Mouse (Mus musculus) neural tube, embryonic 14.5 days (tissue): ENCODE data around the gene Tarbp1. TPM values are rescaled to one million over a fixed set of nuclear protein-coding genes. Genes with fewer than 3 reads are reported as not detected.
"Not testable (repeated sequence)": the region's sequence is repeated elsewhere in the genome, so short reads cannot be mapped to it uniquely, and the experiment has no call there.

Experiments
- ATAC-seq: fragments of 200-750 bp; cut with Nextera tagmentation; 2 replicates; pipeline ENCODE4 v1.8.0; 2017; ENCODE audit warnings: low read depth, mild to moderate bottlenecking, moderate TSS enrichment, moderate library complexity
- H3K27ac ChIP-seq: fragments of 300-500 bp; sonication (generic); 2 replicates; pipeline ENCODE4 v1.5.1; 2014; ENCODE audit warnings: low read depth, mild to moderate bottlenecking, control low read depth, low read length, moderate library complexity, mixed read lengths
- H3K27me3 ChIP-seq: fragments of 300-500 bp; sonication (generic); 2 replicates; pipeline ENCODE4 v1.6.1; 2014; ENCODE audit warnings: low read length; ENCODE audit not compliant: control insufficient read depth, insufficient read depth
- H3K36me3 ChIP-seq: fragments of 300-500 bp; sonication (generic); 2 replicates; pipeline ENCODE4 v1.6.1; 2014; ENCODE audit warnings: low read length, mixed read lengths; ENCODE audit not compliant: control insufficient read depth, insufficient read depth
- H3K4me1 ChIP-seq: fragments of 300-500 bp; sonication (generic); 2 replicates; pipeline ENCODE4 v1.6.1; 2014; ENCODE audit warnings: low read length; ENCODE audit not compliant: control insufficient read depth, insufficient read depth
- H3K4me2 ChIP-seq: fragments of 300-500 bp; sonication (generic); 2 replicates; pipeline ENCODE4 v1.6.1; 2014; ENCODE audit warnings: mild to moderate bottlenecking, low read depth, low read length, control low read depth
- H3K4me3 ChIP-seq: fragments of 300-500 bp; sonication (generic); 2 replicates; pipeline ENCODE4 v1.5.1; 2014; ENCODE audit warnings: low read depth, low read length, control low read depth, mixed read lengths
- H3K9ac ChIP-seq: fragments of 300-500 bp; sonication (generic); replicated peaks from 2 replicates; pipeline ENCODE4 v1.6.1; 2014; ENCODE audit warnings: low read depth, mild to moderate bottlenecking, control low read depth, low read length, mixed read lengths
- H3K9me3 ChIP-seq: fragments of 300-500 bp; sonication (generic); 2 replicates; pipeline ENCODE4 v1.6.1; 2016; ENCODE audit warnings: low read length; ENCODE audit not compliant: control insufficient read depth
- WGBS: fragments of 180-500 bp; shearing (Covaris S2); extraction: QIAGEN DNeasy Blood & Tissue Kit; methylation state at CpG from one replicate; pipeline ENCODE4 v1.1.7; 2014; 5-methylcytosine and 5-hydroxymethylcytosine counted together
- polyA plus RNA-seq: library from polyadenylated mRNA; unstranded; fragments of >200 nt; fragmentation: Nextera tagmentation; extraction: Ambion mirVana; gene quantifications from 2 replicates; pipeline ENCODE4 v1.2.1, GENCODE M21; 2014

Tarbp1 gene
- polyA plus RNA-seq, 1 experiment from 2014 or later: 2.7 TPM

DNA sequence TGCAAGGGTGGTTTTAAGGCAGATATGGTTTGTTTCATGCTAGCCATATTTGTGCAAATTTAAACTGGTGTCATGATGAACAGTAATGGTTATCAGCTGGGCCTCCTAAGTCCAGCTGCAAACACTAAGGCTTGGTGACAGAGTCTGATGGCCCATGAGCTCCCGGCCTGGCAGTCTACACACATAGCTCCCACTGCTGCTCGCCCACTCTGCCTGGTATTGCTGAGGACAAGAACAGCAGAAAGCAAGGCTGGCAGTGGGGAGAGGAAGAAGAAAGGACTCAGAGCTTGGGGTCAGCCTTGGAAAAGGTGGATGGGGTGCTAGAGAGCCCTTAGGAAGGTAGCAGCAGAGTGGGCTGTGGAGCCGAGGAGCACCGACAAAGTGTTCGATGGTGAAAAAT lies 45.2 kb downstream of the Tarbp1 start:
- no peaks in the 10 kb centered on the region for H3K9me3 ChIP-seq
- no peaks in the 10 kb centered on the region for H3K27me3 ChIP-seq
- no peak overlapping the region for H3K27ac ChIP-seq
- no peak for ATAC-seq
- 99% methylated on average over 5 of the region's 5 CpGs for WGBS
- H3K4me3 ChIP-seq: no peak overlapping the region
- no peak overlapping the region for H3K9ac ChIP-seq
- no peaks in the 10 kb centered on the region for H3K4me1 ChIP-seq
- H3K36me3 ChIP-seq: peaks cover 53% of the 10 kb centered on the region
- H3K4me2 ChIP-seq: no peak overlapping the region

DNA sequence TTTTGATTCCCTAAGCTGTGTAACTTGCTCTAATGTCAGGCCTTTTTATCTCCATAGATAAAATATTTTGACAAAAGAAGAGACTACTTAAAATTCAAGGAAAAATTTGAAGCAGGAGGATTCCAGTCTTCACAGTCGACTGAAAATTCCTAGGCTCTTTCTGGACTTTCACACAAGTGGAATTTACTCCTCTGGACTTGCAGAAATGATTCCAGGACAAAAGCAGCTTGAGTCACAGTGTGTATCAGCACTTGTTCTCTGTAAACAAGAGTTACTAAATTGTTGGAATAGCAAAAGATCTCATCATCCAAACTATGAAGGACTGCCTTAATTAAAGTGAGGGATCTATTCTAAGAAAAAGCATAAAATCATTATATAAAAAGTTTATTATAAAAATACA lies 49.9 kb downstream of the Tarbp1 start:
- Histone ChIP-seq H3K9me3 (no peaks in the 10 kb centered on the region), H3K4me1 (peaks cover 10% of the 10 kb centered on the region), H3K36me3 (peaks cover 41% of the 10 kb centered on the region), H3K4me3 (no peak overlapping the region), H3K27ac (no peak overlapping the region), H3K27me3 (no peaks in the 10 kb centered on the region), H3K9ac (no peak overlapping the region), H3K4me2 (no peak overlapping the region)
- ATAC-seq: no peak
- WGBS: 87% methylated on average over 1 of the region's 1 CpGs

DNA sequence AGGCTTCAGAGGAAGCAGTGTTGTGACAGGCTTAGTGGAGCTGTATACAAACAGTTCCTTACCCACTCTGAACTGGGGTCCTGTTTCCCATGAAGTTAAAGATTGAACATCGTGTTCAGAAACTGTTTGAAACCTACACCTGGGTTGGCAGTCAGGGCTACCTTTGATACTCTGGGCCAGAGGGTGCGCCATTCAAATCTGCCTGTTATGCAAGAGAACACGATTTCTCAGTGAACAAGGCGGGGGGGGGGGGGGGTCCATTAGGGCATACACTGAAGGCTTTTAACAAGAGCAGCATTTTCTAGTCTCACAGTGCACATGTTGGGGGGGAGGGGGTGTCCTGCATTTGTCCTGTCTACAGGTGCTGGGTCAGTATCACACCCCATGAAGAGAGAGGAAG lies 50.7 kb downstream of the Tarbp1 start:
- H3K9me3 ChIP-seq: no peaks in the 10 kb centered on the region
- no peak overlapping the region for H3K9ac ChIP-seq
- WGBS: 95% methylated on average over 4 of the region's 4 CpGs
- H3K36me3 ChIP-seq: peaks cover 34% of the 10 kb centered on the region
- H3K27me3 ChIP-seq: no peaks in the 10 kb centered on the region
- peaks cover 10% of the 10 kb centered on the region for H3K4me1 ChIP-seq
- H3K4me3 ChIP-seq: no peak overlapping the region
- H3K4me2 ChIP-seq: no peak overlapping the region
- no peak for ATAC-seq
- H3K27ac ChIP-seq: no peak overlapping the region

DNA sequence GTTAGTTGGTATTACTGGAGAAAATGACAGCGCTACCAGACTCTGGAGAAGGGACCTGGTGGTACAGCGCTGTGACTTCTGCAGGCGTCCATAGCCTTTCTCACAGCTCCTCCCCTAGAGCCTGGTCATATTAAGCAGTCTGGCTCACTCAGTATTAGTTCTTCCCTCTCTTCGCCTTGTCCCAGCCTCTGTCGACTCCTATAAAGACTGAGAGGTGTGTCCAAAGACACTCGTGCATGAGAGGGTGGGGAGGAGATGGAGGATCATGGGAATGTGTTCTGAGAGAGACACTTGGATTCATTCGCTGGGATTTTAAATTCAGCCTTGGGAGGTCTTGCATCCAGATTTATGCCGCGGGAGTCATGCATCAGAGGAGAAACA lies 52.0 kb downstream of the Tarbp1 start:
- Histone ChIP-seq H3K4me2 (peak overlapping the region; percentile 75), H3K4me1 (peaks cover 10% of the 10 kb centered on the region), H3K4me3 (peak overlapping the region; percentile 75), H3K36me3 (peaks cover 22% of the 10 kb centered on the region), H3K9me3 (no peaks in the 10 kb centered on the region), H3K27ac (peak overlapping the region; percentile 65), H3K9ac (peak overlapping the region; percentile 76), H3K27me3 (no peaks in the 10 kb centered on the region)
- ATAC-seq: peak; percentile 64
- WGBS: 9% methylated on average over 9 of the region's 9 CpGs

DNA sequence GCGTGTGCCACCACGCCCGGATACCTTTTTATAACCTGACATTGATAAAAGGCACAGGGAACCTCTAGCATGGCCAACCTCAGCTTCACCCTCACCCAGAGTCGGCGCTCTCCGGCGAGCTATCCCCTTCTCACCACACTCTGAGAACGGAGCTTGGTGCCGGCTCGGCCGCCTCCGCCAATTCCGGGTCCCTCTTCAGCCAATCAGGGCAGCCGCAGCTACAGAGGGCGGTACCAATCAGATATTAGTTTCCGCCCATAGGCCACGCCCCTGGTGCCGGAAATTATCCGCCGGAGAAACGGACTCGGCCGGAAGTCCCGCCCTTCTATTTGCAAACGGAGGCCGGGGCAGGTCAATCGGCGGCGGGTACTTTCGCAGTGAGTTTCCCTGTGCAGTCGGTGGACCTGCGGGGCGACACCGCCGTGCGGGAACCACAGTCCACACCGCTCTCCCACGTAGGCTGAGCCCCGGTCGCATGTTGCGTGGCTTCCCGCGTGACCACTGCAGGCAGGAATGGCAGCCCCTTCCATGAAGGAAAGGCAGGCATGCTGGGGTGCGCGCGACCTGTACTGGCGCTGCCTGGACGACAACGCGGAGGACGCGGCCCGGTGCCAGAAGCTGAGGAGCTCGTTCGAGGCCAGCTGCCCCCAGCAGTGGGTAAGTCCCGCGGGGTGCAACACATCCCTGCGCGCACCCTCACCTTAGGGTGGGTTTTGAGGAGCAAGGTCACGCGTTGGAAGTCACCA lies 52.5 kb downstream of the Tarbp1 start, which contains the start of gene Coa6:
TSS of gene Coa6 (plus strand) at position 342 of the 746 bp plus-strand sequence.
- WGBS: under 1% methylated on average over 61 of the region's 61 CpGs
- peak within 1 kb of the TSS; percentile 75 for H3K4me3 ChIP-seq
- H3K27ac ChIP-seq: peak within 1 kb of the TSS; percentile 65
- H3K27me3 ChIP-seq: no peaks in the 10 kb centered on the region
- H3K9ac ChIP-seq: peak within 1 kb of the TSS; percentile 76
- peak within 1 kb of the TSS; percentile 75 for H3K4me2 ChIP-seq
- H3K9me3 ChIP-seq: no peaks in the 10 kb centered on the region
- H3K4me1 ChIP-seq: peaks cover 10% of the 10 kb centered on the region
- ATAC-seq: peak; percentile 99
- H3K36me3 ChIP-seq: peaks cover 16% of the 10 kb centered on the region

DNA sequence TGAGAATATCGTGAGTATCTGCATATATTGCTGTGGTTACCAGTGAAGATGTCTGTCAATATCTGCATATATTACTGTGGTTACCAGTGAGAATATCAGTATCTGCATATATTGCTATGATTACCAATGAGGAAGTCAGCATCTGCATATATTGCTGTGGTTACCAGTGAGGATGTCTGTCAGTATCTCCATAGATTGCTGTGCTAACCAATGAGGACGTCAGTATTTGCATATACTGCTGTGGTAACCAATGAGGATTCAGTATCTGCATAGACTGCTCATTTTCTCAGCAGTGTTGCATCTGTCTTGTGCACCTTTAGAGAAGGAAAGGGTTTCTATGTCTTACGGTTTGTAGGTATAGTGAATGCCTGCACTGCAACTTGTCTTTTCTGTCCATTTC lies 54.0 kb downstream of the Tarbp1 start:
- Histone ChIP-seq H3K36me3 (peaks cover 1% of the 10 kb centered on the region), H3K4me2 (no peak overlapping the region), H3K4me1 (peaks cover 10% of the 10 kb centered on the region), H3K27ac (no peak overlapping the region), H3K27me3 (no peaks in the 10 kb centered on the region), H3K9ac (no peak overlapping the region), H3K4me3 (no peak overlapping the region), H3K9me3 (no peaks in the 10 kb centered on the region)
- no peak for ATAC-seq
- WGBS: 87% methylated on average over 3 of the region's 3 CpGs

DNA sequence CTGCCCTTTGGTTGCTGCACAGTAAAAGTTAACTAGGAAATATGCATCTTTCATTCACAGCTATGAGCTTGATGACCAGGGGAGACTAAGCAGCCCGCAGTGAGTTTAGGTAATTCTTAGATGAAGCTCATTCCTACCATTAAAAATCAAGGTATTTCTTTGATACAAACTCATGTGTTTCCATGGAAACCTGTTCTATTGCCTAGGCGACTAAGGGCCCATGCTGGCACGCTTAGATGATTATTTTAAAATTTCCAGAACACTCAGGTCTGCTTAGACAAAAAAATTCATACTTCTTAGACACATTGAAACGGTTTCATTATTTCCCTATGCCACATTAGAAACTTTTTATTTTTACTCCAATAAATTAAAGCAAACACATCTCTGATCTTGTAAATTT lies 69.8 kb downstream of the Tarbp1 start:
- no peak overlapping the region for H3K9ac ChIP-seq
- no peaks in the 10 kb centered on the region for H3K36me3 ChIP-seq
- H3K4me3 ChIP-seq: no peak overlapping the region
- 73% methylated on average over 4 of the region's 4 CpGs for WGBS
- no peaks in the 10 kb centered on the region for H3K4me1 ChIP-seq
- H3K9me3 ChIP-seq: no peaks in the 10 kb centered on the region
- no peak for ATAC-seq
- H3K4me2 ChIP-seq: no peak overlapping the region
- no peaks in the 10 kb centered on the region for H3K27me3 ChIP-seq
- no peak overlapping the region for H3K27ac ChIP-seq

DNA sequence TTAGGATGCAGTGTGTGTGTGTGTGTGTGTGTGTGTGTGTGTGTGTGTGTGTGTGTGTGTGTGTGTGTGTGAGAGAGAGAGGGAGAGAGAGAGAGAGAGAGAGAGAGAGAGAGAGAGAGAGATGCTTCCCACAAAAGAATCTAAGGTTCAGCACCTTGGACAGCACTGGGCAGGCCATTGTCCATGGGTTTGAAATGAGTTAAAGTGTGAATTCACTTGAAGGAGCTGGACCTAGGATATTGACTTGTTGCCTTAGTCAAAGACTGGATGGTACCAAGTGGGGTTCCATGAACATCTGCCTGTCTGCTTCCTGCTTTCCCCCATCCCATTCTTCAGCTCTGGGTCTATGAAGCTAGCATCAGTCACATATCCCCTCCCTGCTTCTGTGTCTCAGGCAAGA lies 70.3 kb downstream of the Tarbp1 start:
- not testable (repeated sequence) for H3K4me2 ChIP-seq, H3K9ac ChIP-seq, H3K27ac ChIP-seq, H3K4me1 ChIP-seq, H3K36me3 ChIP-seq, ATAC-seq, H3K9me3 ChIP-seq, H3K4me3 ChIP-seq, H3K27me3 ChIP-seq

DNA sequence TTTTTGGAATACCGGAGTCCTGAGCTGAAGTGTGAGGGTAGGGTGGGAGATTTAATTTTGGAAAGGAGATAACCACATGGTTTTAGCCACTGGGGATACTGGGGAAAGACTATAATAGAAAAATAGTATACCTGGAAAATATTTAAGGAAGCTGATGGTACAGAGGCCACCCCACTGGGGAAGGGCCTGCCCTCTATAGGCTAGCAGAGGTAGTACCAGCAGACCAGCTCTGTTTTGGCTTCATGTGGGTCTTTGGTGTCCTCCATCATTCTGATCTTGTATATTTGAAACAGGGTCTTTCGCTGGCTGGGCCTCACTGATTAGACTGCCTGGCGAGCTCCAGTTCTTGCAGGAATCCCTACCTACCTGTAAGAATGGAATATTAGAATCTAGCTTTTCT lies 76.5 kb downstream of the Tarbp1 start:
- Histone ChIP-seq H3K27ac (no peak overlapping the region), H3K36me3 (no peaks in the 10 kb centered on the region), H3K9ac (no peak overlapping the region), H3K4me1 (no peaks in the 10 kb centered on the region), H3K4me2 (no peak overlapping the region), H3K27me3 (no peaks in the 10 kb centered on the region), H3K4me3 (no peak overlapping the region), H3K9me3 (no peaks in the 10 kb centered on the region)
- WGBS: 68% methylated on average over 3 of the region's 3 CpGs
- no peak for ATAC-seq
